Mouse (Mus musculus): ENCODE measurements around the gene Cacng2. TPM values are rescaled to one million over a fixed set of nuclear protein-coding genes. Genes with fewer than 3 reads are reported as not detected.

Gene Cacng2
- polyA plus RNA-seq, 1 experiment from 2014 or later: 0.56 TPM

DNA sequence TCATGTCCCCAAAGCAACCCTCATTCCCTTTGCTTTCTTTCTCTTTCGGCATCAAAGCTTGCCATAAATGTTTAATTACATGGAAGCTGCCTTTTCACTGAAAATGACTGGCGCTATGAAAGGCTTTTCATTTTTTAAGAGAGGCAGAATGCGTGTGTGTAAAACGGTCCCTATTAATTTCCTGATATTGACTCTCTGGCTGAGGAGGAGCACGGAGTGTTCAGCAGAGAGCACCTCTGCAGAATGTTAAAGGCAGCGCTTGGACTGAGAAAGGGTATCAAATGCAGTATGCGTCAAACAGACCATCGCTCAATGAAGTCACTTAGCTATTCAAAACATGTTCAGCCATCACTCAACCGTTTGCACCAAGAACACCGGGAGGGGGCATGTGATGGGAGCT, 2.9 kb downstream of the Cacng2 start:
- no peaks in the 10 kb centered on the region for H3K9me3 ChIP-seq (ENCODE audit: control insufficient read depth, low read length)
- no peak overlapping the region for H3K4me3 ChIP-seq (ENCODE audit: low read depth, low read length)
- no peak overlapping the region for H3K27ac ChIP-seq (ENCODE audit: low read depth, low read length)
- H3K36me3 ChIP-seq (ENCODE audit: control insufficient read depth, insufficient read depth, low read length): no peaks in the 10 kb centered on the region
- H3K4me2 ChIP-seq (ENCODE audit: low read depth, low read length, severe bottlenecking): no peak overlapping the region
- ATAC-seq (replicated peaks; ENCODE audit: low FRiP score) (no peak), DNase-seq (ENCODE audit: low spot score) (no peak)
- H3K4me1 ChIP-seq (replicated peaks; ENCODE audit: control insufficient read depth, insufficient read depth, low read length): no peaks in the 10 kb centered on the region
- H3K27me3 ChIP-seq (ENCODE audit: control insufficient read depth, insufficient read depth, low read length): peaks cover 6% of the 10 kb centered on the region
- 67% methylated on average over 10 of the region's 10 CpGs for WGBS
- no peak overlapping the region for H3K9ac ChIP-seq (ENCODE audit: low read length)

DNA sequence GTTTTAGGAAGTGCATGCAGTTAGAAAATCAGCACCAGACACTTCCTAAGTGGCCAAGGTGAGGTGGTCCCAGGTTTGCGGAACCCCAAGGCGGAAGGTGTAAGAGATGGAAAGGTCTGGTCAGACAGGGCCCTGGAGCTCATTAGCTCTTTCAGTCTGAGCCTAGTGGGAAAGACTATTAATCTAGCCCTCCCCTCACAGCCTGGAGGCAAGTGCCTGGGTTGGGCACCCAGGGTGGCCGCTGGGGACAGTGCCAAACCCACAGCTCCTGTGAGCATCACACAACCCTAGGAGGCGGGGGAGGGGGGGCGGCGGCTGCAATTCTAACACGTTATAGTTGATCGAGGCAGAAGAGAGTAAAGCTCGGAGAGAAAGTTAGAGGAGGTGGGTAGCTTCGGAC, 3.6 kb downstream of the Cacng2 start:
- H3K9ac ChIP-seq (ENCODE audit: low read length): no peak overlapping the region
- DNase-seq (ENCODE audit: low spot score): no peak
- no peaks in the 10 kb centered on the region for H3K36me3 ChIP-seq (ENCODE audit: control insufficient read depth, insufficient read depth, low read length)
- no peak overlapping the region for H3K4me2 ChIP-seq (ENCODE audit: low read depth, low read length, severe bottlenecking)
- H3K27me3 ChIP-seq (ENCODE audit: control insufficient read depth, insufficient read depth, low read length): peaks cover 6% of the 10 kb centered on the region
- 76% methylated on average over 10 of the region's 10 CpGs for WGBS
- H3K4me1 ChIP-seq (replicated peaks; ENCODE audit: control insufficient read depth, insufficient read depth, low read length): no peaks in the 10 kb centered on the region
- no peak overlapping the region for H3K27ac ChIP-seq (ENCODE audit: low read depth, low read length)
- no peak for ATAC-seq (replicated peaks; ENCODE audit: low FRiP score)
- no peaks in the 10 kb centered on the region for H3K9me3 ChIP-seq (ENCODE audit: control insufficient read depth, low read length)
- no peak overlapping the region for H3K4me3 ChIP-seq (ENCODE audit: low read depth, low read length)

DNA sequence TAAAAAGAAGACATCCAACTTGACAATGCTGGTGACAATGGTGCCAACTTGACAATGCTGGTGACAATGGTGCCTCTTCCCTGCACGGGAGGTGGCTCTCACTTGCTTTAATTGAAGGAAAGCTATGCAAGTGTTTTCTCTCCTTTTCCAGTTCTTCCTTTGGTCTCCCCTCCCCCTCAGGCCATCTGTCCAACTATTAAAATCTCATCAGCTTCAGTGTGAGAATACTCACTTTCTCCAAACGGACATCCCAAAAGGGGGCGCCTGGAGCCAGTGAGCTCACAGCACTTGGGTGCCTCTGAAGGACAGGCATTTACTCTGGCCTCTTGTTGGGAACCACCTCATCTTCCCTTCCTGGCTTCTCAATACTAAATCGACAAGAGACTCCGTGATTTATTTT, 20.3 kb downstream of the Cacng2 start:
- no peak for DNase-seq (ENCODE audit: low spot score)
- Histone ChIP-seq H3K4me3 (ENCODE audit: low read depth, low read length) (no peak overlapping the region), H3K4me1 (replicated peaks; ENCODE audit: control insufficient read depth, insufficient read depth, low read length) (no peaks in the 10 kb centered on the region; the same call in 1 of the 2 replicates), H3K27ac (ENCODE audit: low read depth, low read length) (no peak overlapping the region), H3K9me3 (ENCODE audit: control insufficient read depth, low read length) (no peaks in the 10 kb centered on the region), H3K27me3 (ENCODE audit: control insufficient read depth, insufficient read depth, low read length) (no peaks in the 10 kb centered on the region), H3K36me3 (ENCODE audit: control insufficient read depth, insufficient read depth, low read length) (no peaks in the 10 kb centered on the region), H3K4me2 (ENCODE audit: low read depth, low read length, severe bottlenecking) (no peak overlapping the region), H3K9ac (ENCODE audit: low read length) (no peak overlapping the region)
- no peak for ATAC-seq (replicated peaks; ENCODE audit: low FRiP score)
- WGBS: 58% methylated on average over 5 of the region's 5 CpGs

DNA sequence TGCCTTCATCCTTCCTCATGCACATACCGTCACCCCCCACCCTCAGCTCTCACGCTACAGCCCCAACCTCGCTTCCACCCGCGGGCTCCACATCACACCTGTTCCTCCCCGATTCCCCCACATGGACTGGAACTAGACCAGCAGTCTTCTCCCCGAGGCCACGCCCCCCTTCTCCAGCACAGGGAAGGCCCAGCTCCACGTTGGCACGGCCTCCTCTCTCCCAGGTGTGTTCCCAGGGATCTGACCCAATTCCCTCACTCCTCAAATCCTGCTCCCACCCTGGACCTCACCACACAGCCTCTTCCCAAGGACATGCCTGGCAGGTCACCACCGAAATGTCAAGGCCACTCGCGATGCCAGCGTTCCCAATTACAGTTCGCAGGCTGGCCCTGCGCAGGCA, 23.8 kb downstream of the Cacng2 start:
- no peaks in the 10 kb centered on the region; the same call in 1 of the 2 replicates for H3K4me1 ChIP-seq (replicated peaks; ENCODE audit: control insufficient read depth, insufficient read depth, low read length)
- H3K4me2 ChIP-seq (ENCODE audit: low read depth, low read length, severe bottlenecking): no peak overlapping the region
- no peaks in the 10 kb centered on the region for H3K27me3 ChIP-seq (ENCODE audit: control insufficient read depth, insufficient read depth, low read length)
- WGBS: 90% methylated on average over 16 of the region's 16 CpGs
- H3K36me3 ChIP-seq (ENCODE audit: control insufficient read depth, insufficient read depth, low read length): no peaks in the 10 kb centered on the region
- H3K27ac ChIP-seq (ENCODE audit: low read depth, low read length): no peak overlapping the region
- H3K4me3 ChIP-seq (ENCODE audit: low read depth, low read length): no peak overlapping the region
- ATAC-seq (replicated peaks; ENCODE audit: low FRiP score) (no peak), DNase-seq (ENCODE audit: low spot score) (no peak)
- H3K9ac ChIP-seq (ENCODE audit: low read length): no peak overlapping the region
- no peaks in the 10 kb centered on the region for H3K9me3 ChIP-seq (ENCODE audit: control insufficient read depth, low read length)

DNA sequence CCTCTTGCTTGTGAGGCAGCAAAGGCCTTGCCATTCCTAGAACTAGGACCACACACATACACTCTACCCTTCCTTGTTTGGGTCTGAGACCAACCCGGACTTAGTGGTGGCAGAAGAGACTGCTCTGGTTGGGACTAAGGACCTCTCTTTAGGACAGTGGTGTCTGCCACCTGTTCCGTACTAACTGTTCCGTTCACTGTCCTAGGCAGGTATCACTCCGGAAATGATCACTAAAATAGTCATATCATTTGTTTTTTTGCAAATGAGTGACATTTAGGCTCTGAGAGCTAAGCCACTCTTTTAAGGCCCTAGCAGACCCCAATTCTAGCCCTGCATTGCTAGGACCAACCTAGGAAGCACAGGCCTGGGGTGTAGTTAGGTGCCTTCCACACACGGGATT, 26.2 kb downstream of the Cacng2 start:
- no peaks in the 10 kb centered on the region for H3K36me3 ChIP-seq (ENCODE audit: control insufficient read depth, insufficient read depth, low read length)
- no peaks in the 10 kb centered on the region for H3K9me3 ChIP-seq (ENCODE audit: control insufficient read depth, low read length)
- DNase-seq (ENCODE audit: low spot score): no peak
- no peak overlapping the region for H3K4me3 ChIP-seq (ENCODE audit: low read depth, low read length)
- no peak overlapping the region for H3K9ac ChIP-seq (ENCODE audit: low read length)
- no peaks in the 10 kb centered on the region; the same call in 1 of the 2 replicates for H3K4me1 ChIP-seq (replicated peaks; ENCODE audit: control insufficient read depth, insufficient read depth, low read length)
- 77% methylated on average over 5 of the region's 5 CpGs for WGBS
- no peak overlapping the region for H3K27ac ChIP-seq (ENCODE audit: low read depth, low read length)
- H3K4me2 ChIP-seq (ENCODE audit: low read depth, low read length, severe bottlenecking): no peak overlapping the region
- H3K27me3 ChIP-seq (ENCODE audit: control insufficient read depth, insufficient read depth, low read length): no peaks in the 10 kb centered on the region
- ATAC-seq (replicated peaks; ENCODE audit: low FRiP score): no peak

DNA sequence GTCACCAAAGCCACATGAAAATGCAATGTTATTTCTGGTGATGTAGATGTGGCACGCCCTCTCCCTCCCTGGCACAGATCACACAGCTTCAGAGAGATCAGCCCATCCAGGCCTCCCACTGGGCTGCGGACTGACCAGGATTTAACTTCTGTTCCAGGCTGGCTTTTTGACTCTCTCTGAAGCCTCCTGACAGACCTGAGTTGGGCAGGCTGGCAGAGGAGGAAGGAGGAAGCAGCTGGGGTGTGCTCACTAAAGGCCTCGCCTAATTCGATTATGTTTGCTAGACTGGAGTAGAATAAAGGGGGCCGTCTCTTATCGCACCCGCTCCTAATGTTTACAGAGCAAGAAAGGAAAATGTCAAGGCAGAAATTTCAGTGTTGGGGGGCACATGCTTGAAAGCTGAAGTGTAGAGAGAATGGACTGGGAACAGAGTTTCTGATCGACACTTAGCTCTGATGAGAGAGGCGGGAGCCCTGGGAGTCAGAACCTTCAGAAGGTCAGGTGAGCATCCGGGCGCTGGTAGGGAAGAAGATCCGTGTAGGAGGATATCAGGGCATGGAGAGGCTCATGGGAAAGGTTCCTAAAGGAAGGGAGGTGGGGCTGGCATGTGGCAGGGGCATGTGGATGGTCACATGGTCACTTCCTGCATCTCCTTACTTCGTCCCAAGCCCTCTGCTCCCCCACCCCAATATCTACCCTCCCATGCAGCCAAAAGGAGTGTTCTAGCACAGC, 36.8 kb downstream of the Cacng2 start:
- Histone ChIP-seq H3K27me3 (ENCODE audit: control insufficient read depth, insufficient read depth, low read length) (no peaks in the 10 kb centered on the region), H3K9me3 (ENCODE audit: control insufficient read depth, low read length) (no peaks in the 10 kb centered on the region), H3K27ac (ENCODE audit: low read depth, low read length) (no peak overlapping the region), H3K4me2 (ENCODE audit: low read depth, low read length, severe bottlenecking) (no peak overlapping the region), H3K9ac (ENCODE audit: low read length) (no peak overlapping the region), H3K4me1 (replicated peaks; ENCODE audit: control insufficient read depth, insufficient read depth, low read length) (no peaks in the 10 kb centered on the region; the same call in 1 of the 2 replicates), H3K4me3 (ENCODE audit: low read depth, low read length) (no peak overlapping the region), H3K36me3 (ENCODE audit: control insufficient read depth, insufficient read depth, low read length) (no peaks in the 10 kb centered on the region)
- 27% methylated on average over 13 of the region's 13 CpGs for WGBS
- ATAC-seq (replicated peaks; ENCODE audit: low FRiP score) (no peak), DNase-seq (ENCODE audit: low spot score) (no peak)

DNA sequence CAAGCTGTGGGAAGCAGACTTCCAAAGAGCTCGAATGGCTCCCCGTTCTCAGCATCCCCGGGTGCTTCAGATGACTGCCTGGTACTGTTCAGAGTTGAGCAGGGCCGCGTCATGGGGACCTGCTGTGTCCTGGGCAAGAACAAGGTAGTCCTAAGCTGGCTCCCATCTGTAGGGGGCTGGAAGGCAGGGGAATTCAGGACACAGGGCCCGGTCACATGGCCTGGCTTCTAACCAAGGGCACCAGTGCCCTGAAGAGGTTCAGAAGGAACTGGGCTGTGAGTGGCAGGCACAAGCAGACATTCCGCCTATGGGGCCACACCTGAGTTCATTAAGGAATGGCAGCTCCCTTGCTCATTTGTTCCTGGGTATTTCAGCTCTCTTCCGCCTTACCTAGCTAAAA, 37.7 kb downstream of the Cacng2 start:
- Histone ChIP-seq H3K4me2 (ENCODE audit: low read depth, low read length, severe bottlenecking) (no peak overlapping the region), H3K9ac (ENCODE audit: low read length) (no peak overlapping the region)

DNA sequence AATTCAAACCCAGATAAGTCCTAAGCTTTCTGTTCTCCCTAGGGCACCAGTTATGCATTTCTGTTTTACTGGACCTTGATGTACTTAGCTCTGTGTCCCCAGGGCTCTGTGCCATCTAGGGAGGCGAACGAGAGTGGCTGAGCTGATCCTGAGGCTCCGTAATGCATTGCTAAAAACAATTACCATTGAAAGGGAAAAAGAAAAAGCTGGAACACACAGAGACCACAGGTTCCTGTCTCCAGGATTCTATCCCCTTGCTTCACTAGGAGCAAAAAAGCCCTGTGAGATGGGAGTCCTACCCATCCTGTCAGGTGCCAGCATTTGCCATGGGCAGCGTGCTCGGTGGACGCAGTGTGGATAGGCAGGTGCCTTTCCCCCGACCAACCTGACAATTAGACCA, 38.4 kb downstream of the Cacng2 start:
- no peaks in the 10 kb centered on the region; the same call in 1 of the 2 replicates for H3K4me1 ChIP-seq (replicated peaks; ENCODE audit: control insufficient read depth, insufficient read depth, low read length)
- WGBS: 83% methylated on average over 7 of the region's 7 CpGs
- no peaks in the 10 kb centered on the region for H3K9me3 ChIP-seq (ENCODE audit: control insufficient read depth, low read length)
- no peak overlapping the region for H3K9ac ChIP-seq (ENCODE audit: low read length)
- no peak overlapping the region for H3K4me2 ChIP-seq (ENCODE audit: low read depth, low read length, severe bottlenecking)
- no peaks in the 10 kb centered on the region for H3K36me3 ChIP-seq (ENCODE audit: control insufficient read depth, insufficient read depth, low read length)
- DNase-seq (ENCODE audit: low spot score) (no peak), ATAC-seq (replicated peaks; ENCODE audit: low FRiP score) (no peak)
- no peak overlapping the region for H3K27ac ChIP-seq (ENCODE audit: low read depth, low read length)
- no peak overlapping the region for H3K4me3 ChIP-seq (ENCODE audit: low read depth, low read length)
- H3K27me3 ChIP-seq (ENCODE audit: control insufficient read depth, insufficient read depth, low read length): no peaks in the 10 kb centered on the region

More for the DNA sequence above, 37.7 kb downstream of the Cacng2 start:
- no peaks in the 10 kb centered on the region for H3K9me3 ChIP-seq (ENCODE audit: control insufficient read depth, low read length)
- no peaks in the 10 kb centered on the region; the same call in 1 of the 2 replicates for H3K4me1 ChIP-seq (replicated peaks; ENCODE audit: control insufficient read depth, insufficient read depth, low read length)
- WGBS: 51% methylated on average over 8 of the region's 8 CpGs
- H3K27ac ChIP-seq (ENCODE audit: low read depth, low read length): no peak overlapping the region
- no peaks in the 10 kb centered on the region for H3K27me3 ChIP-seq (ENCODE audit: control insufficient read depth, insufficient read depth, low read length)
- H3K36me3 ChIP-seq (ENCODE audit: control insufficient read depth, insufficient read depth, low read length): no peaks in the 10 kb centered on the region
- DNase-seq (ENCODE audit: low spot score): no peak
- H3K4me3 ChIP-seq (ENCODE audit: low read depth, low read length): no peak overlapping the region
- ATAC-seq (replicated peaks; ENCODE audit: low FRiP score): no peak

DNA sequence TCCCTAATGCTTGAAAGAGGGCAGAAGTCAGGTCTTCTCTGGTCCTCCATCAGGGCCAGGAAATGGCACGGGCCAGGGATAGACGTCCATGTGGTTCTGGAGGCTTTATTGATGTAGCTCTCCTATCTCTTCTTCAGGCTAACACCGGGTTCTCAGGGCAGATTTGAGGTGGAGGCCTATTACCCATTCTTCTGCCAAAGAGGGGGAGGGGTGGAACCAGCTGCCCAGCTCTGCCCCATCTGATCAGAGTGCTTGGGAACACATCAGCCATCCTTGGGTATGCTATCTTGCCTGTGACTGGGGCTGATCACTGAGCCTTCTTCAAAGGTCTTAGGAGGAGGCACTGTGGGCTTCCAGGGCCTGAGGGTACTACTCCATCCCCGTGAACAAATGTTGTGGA, 39.5 kb downstream of the Cacng2 start:
- no peaks in the 10 kb centered on the region for H3K36me3 ChIP-seq (ENCODE audit: control insufficient read depth, insufficient read depth, low read length)
- no peaks in the 10 kb centered on the region; the same call in 1 of the 2 replicates for H3K4me1 ChIP-seq (replicated peaks; ENCODE audit: control insufficient read depth, insufficient read depth, low read length)
- DNase-seq (ENCODE audit: low spot score) (no peak), ATAC-seq (replicated peaks; ENCODE audit: low FRiP score) (no peak)
- H3K9me3 ChIP-seq (ENCODE audit: control insufficient read depth, low read length): no peaks in the 10 kb centered on the region
- H3K4me2 ChIP-seq (ENCODE audit: low read depth, low read length, severe bottlenecking): no peak overlapping the region
- H3K27ac ChIP-seq (ENCODE audit: low read depth, low read length): no peak overlapping the region
- no peak overlapping the region for H3K4me3 ChIP-seq (ENCODE audit: low read depth, low read length)
- WGBS: 72% methylated on average over 4 of the region's 4 CpGs
- H3K27me3 ChIP-seq (ENCODE audit: control insufficient read depth, insufficient read depth, low read length): no peaks in the 10 kb centered on the region
- H3K9ac ChIP-seq (ENCODE audit: low read length): no peak overlapping the region

Measured in forebrain, embryonic 11.5 days (tissue).